Mouse (Mus musculus): ENCODE results near the gene Dop1b.

DNA sequence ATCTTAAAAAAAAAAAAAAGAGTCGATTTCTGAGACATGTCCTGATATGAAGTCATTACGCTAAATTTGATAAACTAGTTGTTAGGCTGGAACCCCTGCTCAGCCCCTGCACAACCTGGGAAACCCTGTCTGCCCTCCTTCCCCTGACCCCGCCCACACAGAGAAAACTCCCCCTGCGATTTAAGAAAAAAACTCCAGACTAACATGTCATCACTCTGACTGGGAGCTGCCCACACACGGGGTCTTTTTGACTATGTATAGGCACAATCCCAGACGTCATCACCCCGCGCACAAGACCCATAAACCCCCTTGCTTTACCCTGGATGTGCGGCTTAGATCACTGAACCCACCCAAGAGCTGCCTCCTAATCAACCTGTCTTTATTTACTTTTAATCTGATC lies 118.4 kb downstream of the Dop1b start:
- no peak for TF ChIP-seq CTCF (IDR thresholded peaks at IDR 0.05; ENCODE audit: extremely low read depth, insufficient read depth, low read length)
- TF ChIP-seq POLR2A (IDR thresholded peaks at IDR 0.05; ENCODE audit: extremely low read depth, insufficient read depth, low read length): no peak
